Comparison of ENCODE assay signal across 9 mouse cellular contexts in genomic region chr13:100491623-100492022, GRCm38 (mm10). TPM values are rescaled to one million over a fixed set of nuclear protein-coding genes. Genes with fewer than 3 reads are reported as not detected.
DNase-seq lines count a peak whose midpoint lies in the region; ATAC-seq and TF ChIP-seq lines count a peak whose summit lies in the region.
"Had no signal": no experiment of that assay in that cellular context is flagged by ENCODE, and none has a peak within 500 bp of the region (broad histone marks: within the 10 kb centered on the region; RNA-seq: fewer than 3 reads in every experiment).

No protein-coding gene starts in this region.

- H3K9ac ChIP-seq in liver, adult 2 months (ENCODE audit: low read depth, low read length): no peak overlapping the region; the same call in 1 of the 2 replicates
- peak overlapping the region; percentile 88 for H3K9ac ChIP-seq in embryonic facial prominence, embryonic 14.5 days (ENCODE audit: low read depth, low read length)
- H3K9ac ChIP-seq in intestine, postnatal 0 days (ENCODE audit: low read depth, low read length): peak overlapping the region; percentile 60
- H3K9ac ChIP-seq in neural tube, embryonic 14.5 days (replicated peaks; ENCODE audit: low read depth, low read length): peak overlapping the region; percentile 74

- H3K27me3 ChIP-seq in liver, adult 2 months (ENCODE audit: control insufficient read depth, insufficient read depth, low read length): no peaks in the 10 kb centered on the region
- no peaks in the 10 kb centered on the region for H3K27me3 ChIP-seq in embryonic facial prominence, embryonic 14.5 days (replicated peaks; ENCODE audit: control insufficient read depth, insufficient read depth, low read length)
- no peaks in the 10 kb centered on the region for H3K27me3 ChIP-seq in intestine, postnatal 0 days (replicated peaks; ENCODE audit: control insufficient read depth, insufficient read depth, low read length)
- H3K27me3 ChIP-seq in neural tube, embryonic 14.5 days (ENCODE audit: control insufficient read depth, insufficient read depth, low read length): no peaks in the 10 kb centered on the region

- H3K9me3 ChIP-seq in embryonic facial prominence, embryonic 14.5 days (ENCODE audit: control insufficient read depth, low read length): no peaks in the 10 kb centered on the region
- no peaks in the 10 kb centered on the region for H3K9me3 ChIP-seq in intestine, postnatal 0 days (ENCODE audit: control insufficient read depth)
- H3K9me3 ChIP-seq in neural tube, embryonic 14.5 days (ENCODE audit: control insufficient read depth, low read length): no peaks in the 10 kb centered on the region

- no peaks in the 10 kb centered on the region for H3K79me2 ChIP-seq in liver, adult 2 months (ENCODE audit: control insufficient read depth, insufficient read depth, low read length)

- H3K27ac ChIP-seq in liver, adult 2 months (replicated peaks; ENCODE audit: insufficient read depth, low read depth, low read length): no peak overlapping the region
- peak overlapping the region; percentile 80; the same call in 1 of the 2 replicates for H3K27ac ChIP-seq in embryonic facial prominence, embryonic 14.5 days (replicated peaks; ENCODE audit: low read depth, low read length)
- H3K27ac ChIP-seq in intestine, postnatal 0 days (ENCODE audit: low read depth, low read length): no peak overlapping the region; the same call in 1 of the 2 replicates
- peak overlapping the region; percentile 85; the same call in 1 of the 2 replicates for H3K27ac ChIP-seq in neural tube, embryonic 14.5 days (ENCODE audit: low read depth, low read length)

- no peak for TF ChIP-seq CTCF in liver, adult 2 months (IDR thresholded peaks at IDR 0.05; ENCODE audit: low read depth, low read length)
- TF ChIP-seq CTCF in intestine, postnatal 0 days (IDR thresholded peaks at IDR 0.05; ENCODE audit: low read depth): no peak

- peaks cover 2% of the 10 kb centered on the region; the same call in 1 of the 2 replicates for H3K4me1 ChIP-seq in liver, adult 2 months (ENCODE audit: control insufficient read depth, insufficient read depth, low read length)
- no peaks in the 10 kb centered on the region for H3K4me1 ChIP-seq in embryonic facial prominence, embryonic 14.5 days (ENCODE audit: control insufficient read depth, insufficient read depth, low read length)
- H3K4me1 ChIP-seq in intestine, postnatal 0 days (replicated peaks; ENCODE audit: control insufficient read depth, insufficient read depth, low read length): no peaks in the 10 kb centered on the region; the same call in 1 of the 2 replicates
- H3K4me1 ChIP-seq in neural tube, embryonic 14.5 days (ENCODE audit: control insufficient read depth, insufficient read depth, low read length): peaks cover 6% of the 10 kb centered on the region

- H3K36me3 ChIP-seq in liver, adult 2 months (ENCODE audit: control insufficient read depth, insufficient read depth, low read length): peaks cover 12% of the 10 kb centered on the region
- H3K36me3 ChIP-seq in embryonic facial prominence, embryonic 14.5 days (ENCODE audit: control insufficient read depth, insufficient read depth, low read length): peaks cover 27% of the 10 kb centered on the region
- peaks cover 17% of the 10 kb centered on the region for H3K36me3 ChIP-seq in intestine, postnatal 0 days (ENCODE audit: control insufficient read depth, insufficient read depth)
- peaks cover 15% of the 10 kb centered on the region for H3K36me3 ChIP-seq in neural tube, embryonic 14.5 days (ENCODE audit: control insufficient read depth, insufficient read depth, low read length)

- H3K4me3 ChIP-seq in liver, adult 2 months (ENCODE audit: insufficient read depth, low read depth, low read length): peak overlapping the region; percentile 68
- peak overlapping the region; percentile 92 for H3K4me3 ChIP-seq in embryonic facial prominence, embryonic 14.5 days (ENCODE audit: low read depth, low read length)
- H3K4me3 ChIP-seq in intestine, postnatal 0 days (ENCODE audit: low read depth, low read length): peak overlapping the region; percentile 63
- peak overlapping the region; percentile 88 for H3K4me3 ChIP-seq in neural tube, embryonic 14.5 days (ENCODE audit: low read depth, low read length)

- no peak for DNase-seq in liver, adult 2 months (ENCODE audit: extremely low read depth, low read depth, low spot score)
- no peak for DNase-seq in liver
- DNase-seq in embryonic facial prominence, embryonic 14.5 days (ENCODE audit: low spot score): no peak
- no peak for DNase-seq in embryo, embryonic 9.5 days (ENCODE audit: extremely low spot score)
- no peak for DNase-seq in layer of hippocampus, adult 9-10 months (ENCODE audit: low spot score)
- DNase-seq in adrenal gland, adult 2 months: no peak

- peak overlapping the region; percentile 76 for H3K4me2 ChIP-seq in embryonic facial prominence, embryonic 14.5 days (ENCODE audit: low read depth, low read length)
- H3K4me2 ChIP-seq in intestine, postnatal 0 days (replicated peaks; ENCODE audit: low read depth): peak overlapping the region; percentile 72
- peak overlapping the region; percentile 61 for H3K4me2 ChIP-seq in neural tube, embryonic 14.5 days (ENCODE audit: low read depth, low read length)

- no peak for TF ChIP-seq POLR2A in liver, adult 2 months (IDR thresholded peaks at IDR 0.05; ENCODE audit: extremely low read depth, insufficient read depth, low read length)

- ATAC-seq in embryonic facial prominence, embryonic 14.5 days (ENCODE audit: low read depth): peak; percentile 10; the same call in 1 of the 2 replicates
- ATAC-seq in intestine, postnatal 0 days: no peak
- ATAC-seq in neural tube, embryonic 14.5 days (ENCODE audit: low read depth): peak; percentile 42; the same call in 1 of the 2 replicates

- WGBS in liver, adult 2 months: 8% methylated on average over 6 of the region's 6 CpGs
- WGBS in embryonic facial prominence, embryonic 14.5 days: 14% methylated on average over 6 of the region's 6 CpGs
- WGBS in intestine, postnatal 0 days: 12% methylated on average over 6 of the region's 6 CpGs
- 15% methylated on average over 6 of the region's 6 CpGs for WGBS in neural tube, embryonic 14.5 days

RNA-seq across cellular contexts. Expression of gene Gtf2h2, which starts 0.8 kb away (rescaled TPM):
- total RNA-seq in liver, adult 2 months (2014; rRNA removed): 17.3 and 20.8 TPM in 2 replicates
- polyA plus RNA-seq in liver, adult 2 months (2012; rRNA removed): 8.8 and 19.1 TPM in 2 replicates
- polyA plus RNA-seq in embryonic facial prominence, embryonic 14.5 days (2014; fragmentation: Nextera tagmentation; extraction: Ambion mirVana): 49.3 and 54.5 TPM in 2 replicates
- 33.4 and 37.5 TPM in 2 replicates for polyA plus RNA-seq in intestine, postnatal 0 days (2015; fragmentation: Nextera tagmentation; extraction: Ambion mirVana)
- polyA plus RNA-seq in neural tube, embryonic 14.5 days (2014; fragmentation: Nextera tagmentation; extraction: Ambion mirVana): 82.4 and 85.6 TPM in 2 replicates
- 10 to 100 TPM; 27.2 to 27.9 TPM for total RNA-seq in adrenal gland, adult 2 months (2021)
- 13.9 and 17.1 TPM in 2 replicates for polyA plus RNA-seq in adrenal gland, adult 2 months (2012; rRNA removed)

RNA-seq across cellular contexts. Expression of gene Naip1, which starts 39.0 kb away (rescaled TPM):
- 0.37 and 0.47 TPM in 2 replicates for total RNA-seq in liver, adult 2 months (2014; rRNA removed)
- polyA plus RNA-seq in liver, adult 2 months (2012; rRNA removed): 0.05 and 0.10 TPM in 2 replicates
- 0.04 TPM in 1 of 2 replicates, not detected in the other for polyA plus RNA-seq in embryonic facial prominence, embryonic 14.5 days (2014; fragmentation: Nextera tagmentation; extraction: Ambion mirVana)
- 23.4 and 27.7 TPM in 2 replicates for polyA plus RNA-seq in intestine, postnatal 0 days (2015; fragmentation: Nextera tagmentation; extraction: Ambion mirVana)
- polyA plus RNA-seq in neural tube, embryonic 14.5 days (2014; fragmentation: Nextera tagmentation; extraction: Ambion mirVana): 0.09 and 0.16 TPM in 2 replicates
- under 1 TPM; 0.07 to 0.12 TPM for total RNA-seq in adrenal gland, adult 2 months (2021)
- polyA plus RNA-seq in adrenal gland, adult 2 months (2012; rRNA removed): 0.04 and 0.06 TPM in 2 replicates
- total RNA-seq: hematopoietic stem cell, adult 5-6 weeks had no signal

Comparison
In these comparisons a context has a peak if more than half of its experiments do, and no peak if none do; other contexts are left out.
1. H3K27ac ChIP-seq: peak in embryonic facial prominence, embryonic 14.5 days (single experiment) and neural tube, embryonic 14.5 days (single experiment); none in liver, adult 2 months (single experiment) and intestine, postnatal 0 days (single experiment).
2. RNA of gene Naip1, which starts 39.0 kb away (polyA plus RNA-seq): 23.4 to 27.7 TPM in intestine, postnatal 0 days; 0.09 to 0.16 TPM in neural tube, embryonic 14.5 days, 0.05 to 0.10 TPM in liver, adult 2 months, 0.04 to 0.06 TPM in adrenal gland, adult 2 months and 0.04 TPM in embryonic facial prominence, embryonic 14.5 days; every median in the first group is over 10 times any median in the second.
3. Peak in every context shown above with its lines, with median percentiles within 50 percentile points of each other: H3K4me3 ChIP-seq and H3K4me2 ChIP-seq.